Mouse (Mus musculus): Measurements from ENCODE around the gene Opalin. TPM values are rescaled to one million over a fixed set of nuclear protein-coding genes. Genes with fewer than 3 reads are reported as not detected.

Opalin gene
- total RNA-seq (2014; fragmentation: Nextera tagmentation) (not detected in 2 replicates), total RNA-seq (2017) (0.27 TPM in 1 of 2 replicates, not detected in the other), polyA plus RNA-seq (2012) (not detected in 2 replicates)

DNA sequence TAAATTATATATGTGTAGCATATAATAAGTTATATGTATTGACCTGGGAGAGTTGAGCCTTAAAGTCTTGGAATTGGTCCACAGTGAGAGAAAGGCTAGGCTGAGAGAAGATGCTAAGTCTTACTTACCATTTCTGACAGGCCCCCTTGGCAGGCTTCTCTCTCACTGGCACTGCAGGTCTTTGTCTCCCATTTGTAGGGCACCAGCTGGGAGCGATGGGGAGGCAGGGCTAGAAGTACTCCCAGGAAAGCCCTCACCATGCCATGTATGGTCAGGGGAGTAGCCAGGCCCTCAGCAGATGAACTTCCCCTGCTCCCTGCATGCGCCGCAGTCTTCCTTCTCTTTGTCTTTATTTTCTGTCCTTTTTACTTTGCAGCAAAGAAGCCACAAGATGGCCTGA lies at the start of gene Opalin:
TSS of gene Opalin (minus strand) at position 208 of the 400 bp plus-strand sequence.
- Histone ChIP-seq H3K4me3 (ENCODE audit: low read depth, low read length) (no peak within 1 kb of the TSS), H3K4me1 (ENCODE audit: insufficient read depth, low read depth, low read length) (no peaks in the 10 kb centered on the region)
- ATAC-seq (ENCODE audit: extremely low read depth, insufficient number of reproducible peaks, low FRiP score, poor library complexity, severe bottlenecking), result no peak

GRCm38 (mm10) chr19:41123009-41123408 lies 46.1 kb upstream of the Opalin start:
- Histone ChIP-seq H3K9me3 (replicated peaks) (no peaks in the 10 kb centered on the region), H3K36me3 (replicated peaks) (no peaks in the 10 kb centered on the region), H3K27me3 (ENCODE audit: insufficient read depth, low read length) (no peaks in the 10 kb centered on the region), H3K4me1 (ENCODE audit: insufficient read depth, low read depth, low read length) (no peaks in the 10 kb centered on the region), H3K4me3 (ENCODE audit: low read depth, low read length) (no peak overlapping the region)
- DNase-seq (ENCODE audit: low spot score) (no peak), ATAC-seq (ENCODE audit: extremely low read depth, insufficient number of reproducible peaks, low FRiP score, poor library complexity, severe bottlenecking) (no peak)
- TF ChIP-seq TAL1 (conservative IDR thresholded peaks at IDR 0.05; ENCODE audit: low read depth, low read length) (no peak), CTCF (IDR thresholded peaks at IDR 0.05; ENCODE audit: low read depth, low read length) (no peak), GATA2 (IDR thresholded peaks at IDR 0.05; ENCODE audit: borderline replicate concordance, low read depth, low read length) (no peak), POLR2AphosphoS5 (IDR thresholded peaks at IDR 0.05; ENCODE audit: insufficient replicate concordance, low read depth, low read length) (no peak), GATA1 (IDR thresholded peaks at IDR 0.05; ENCODE audit: borderline replicate concordance, low read length) (no peak)

More for the DNA sequence above, at the start of gene Opalin:
- H3K9me3 ChIP-seq (replicated peaks), result no peaks in the 10 kb centered on the region
- DNase-seq (ENCODE audit: low spot score), result no peak
- H3K27me3 ChIP-seq (ENCODE audit: insufficient read depth, low read length), result peaks cover 2% of the 10 kb centered on the region; the same call in 1 of the 2 replicates
- TF ChIP-seq POLR2AphosphoS5 (IDR thresholded peaks at IDR 0.05; ENCODE audit: insufficient replicate concordance, low read depth, low read length), result no peak
- TF ChIP-seq GATA1 (IDR thresholded peaks at IDR 0.05; ENCODE audit: borderline replicate concordance, low read length), result no peak
- no peak for TF ChIP-seq GATA2 (IDR thresholded peaks at IDR 0.05; ENCODE audit: borderline replicate concordance, low read depth, low read length)
- no peak for TF ChIP-seq TAL1 (conservative IDR thresholded peaks at IDR 0.05; ENCODE audit: low read depth, low read length)
- no peak for TF ChIP-seq CTCF (IDR thresholded peaks at IDR 0.05; ENCODE audit: low read depth, low read length)
- no peaks in the 10 kb centered on the region for H3K36me3 ChIP-seq (replicated peaks)

DNA sequence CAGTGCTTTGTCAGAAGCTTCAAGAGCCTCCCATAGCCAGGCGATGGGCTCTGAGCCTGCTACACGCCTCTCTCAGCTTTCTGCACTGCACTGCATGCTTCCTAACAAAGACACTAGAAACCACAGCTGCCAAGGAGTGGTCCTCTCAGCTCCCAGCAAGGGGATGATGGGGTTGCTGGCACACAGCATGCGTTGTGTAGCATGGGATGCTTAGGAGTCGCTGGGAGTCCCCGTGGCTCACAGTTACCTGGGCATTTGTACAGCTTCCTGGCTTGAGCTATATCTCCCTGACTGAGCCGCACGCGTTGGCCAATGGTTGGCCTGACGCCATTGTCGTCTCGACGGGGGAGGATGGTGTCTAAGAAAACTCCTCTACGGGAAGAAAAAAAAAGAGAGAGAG lies 43.0 kb upstream of the Opalin start:
- H3K9me3 ChIP-seq (replicated peaks), result no peaks in the 10 kb centered on the region
- ATAC-seq (ENCODE audit: extremely low read depth, insufficient number of reproducible peaks, low FRiP score, poor library complexity, severe bottlenecking) (no peak), DNase-seq (ENCODE audit: low spot score) (no peak)
- H3K4me3 ChIP-seq (ENCODE audit: low read depth, low read length), result no peak overlapping the region
- TF ChIP-seq TAL1 (conservative IDR thresholded peaks at IDR 0.05; ENCODE audit: low read depth, low read length), result no peak
- TF ChIP-seq GATA2 (IDR thresholded peaks at IDR 0.05; ENCODE audit: borderline replicate concordance, low read depth, low read length), result no peak
- TF ChIP-seq POLR2AphosphoS5 (IDR thresholded peaks at IDR 0.05; ENCODE audit: insufficient replicate concordance, low read depth, low read length), result no peak
- no peak for TF ChIP-seq CTCF (IDR thresholded peaks at IDR 0.05; ENCODE audit: low read depth, low read length)
- TF ChIP-seq GATA1 (IDR thresholded peaks at IDR 0.05; ENCODE audit: borderline replicate concordance, low read length), result no peak
- no peaks in the 10 kb centered on the region for H3K27me3 ChIP-seq (ENCODE audit: insufficient read depth, low read length)
- no peaks in the 10 kb centered on the region for H3K4me1 ChIP-seq (ENCODE audit: insufficient read depth, low read depth, low read length)
- no peaks in the 10 kb centered on the region for H3K36me3 ChIP-seq (replicated peaks)

GRCm38 (mm10) chr19:41118346-41118745 lies 41.4 kb upstream of the Opalin start:
- Histone ChIP-seq H3K9me3 (replicated peaks) (no peaks in the 10 kb centered on the region), H3K27me3 (ENCODE audit: insufficient read depth, low read length) (no peaks in the 10 kb centered on the region), H3K4me3 (ENCODE audit: low read depth, low read length) (no peak overlapping the region), H3K4me1 (ENCODE audit: insufficient read depth, low read depth, low read length) (no peaks in the 10 kb centered on the region), H3K36me3 (replicated peaks) (no peaks in the 10 kb centered on the region)
- ATAC-seq (ENCODE audit: extremely low read depth, insufficient number of reproducible peaks, low FRiP score, poor library complexity, severe bottlenecking) (no peak), DNase-seq (ENCODE audit: low spot score) (no peak)
- TF ChIP-seq CTCF (IDR thresholded peaks at IDR 0.05; ENCODE audit: low read depth, low read length) (no peak), TAL1 (conservative IDR thresholded peaks at IDR 0.05; ENCODE audit: low read depth, low read length) (no peak), GATA2 (IDR thresholded peaks at IDR 0.05; ENCODE audit: borderline replicate concordance, low read depth, low read length) (no peak), POLR2AphosphoS5 (IDR thresholded peaks at IDR 0.05; ENCODE audit: insufficient replicate concordance, low read depth, low read length) (no peak), GATA1 (IDR thresholded peaks at IDR 0.05; ENCODE audit: borderline replicate concordance, low read length) (no peak)

- ATAC-seq (ENCODE audit: extremely low read depth, insufficient number of reproducible peaks, low FRiP score, poor library complexity, severe bottlenecking) (no peak), DNase-seq (ENCODE audit: low spot score) (no peak)
- no peaks in the 10 kb centered on the region for H3K9me3 ChIP-seq (replicated peaks)
- H3K4me3 ChIP-seq (ENCODE audit: low read depth, low read length), result no peak overlapping the region
- no peaks in the 10 kb centered on the region for H3K4me1 ChIP-seq (ENCODE audit: insufficient read depth, low read depth, low read length)
- no peaks in the 10 kb centered on the region for H3K27me3 ChIP-seq (ENCODE audit: insufficient read depth, low read length)
- no peaks in the 10 kb centered on the region for H3K36me3 ChIP-seq (replicated peaks)
- TF ChIP-seq GATA1 (IDR thresholded peaks at IDR 0.05; ENCODE audit: borderline replicate concordance, low read length), result no peak
- no peak for TF ChIP-seq TAL1 (conservative IDR thresholded peaks at IDR 0.05; ENCODE audit: low read depth, low read length)
- no peak for TF ChIP-seq CTCF (IDR thresholded peaks at IDR 0.05; ENCODE audit: low read depth, low read length)
- no peak for TF ChIP-seq POLR2AphosphoS5 (IDR thresholded peaks at IDR 0.05; ENCODE audit: insufficient replicate concordance, low read depth, low read length)
- no peak for TF ChIP-seq GATA2 (IDR thresholded peaks at IDR 0.05; ENCODE audit: borderline replicate concordance, low read depth, low read length)
Observed at GRCm38 (mm10) chr19:41117334-41117733, 40.4 kb upstream of the Opalin start.

GRCm38 (mm10) chr19:41114611-41115010 lies 37.7 kb upstream of the Opalin start:
- no peak for TF ChIP-seq TAL1 (conservative IDR thresholded peaks at IDR 0.05; ENCODE audit: low read depth, low read length)
- TF ChIP-seq CTCF (IDR thresholded peaks at IDR 0.05; ENCODE audit: low read depth, low read length), result no peak
- TF ChIP-seq GATA2 (IDR thresholded peaks at IDR 0.05; ENCODE audit: borderline replicate concordance, low read depth, low read length), result no peak
- no peak for TF ChIP-seq POLR2AphosphoS5 (IDR thresholded peaks at IDR 0.05; ENCODE audit: insufficient replicate concordance, low read depth, low read length)
- no peak for TF ChIP-seq GATA1 (IDR thresholded peaks at IDR 0.05; ENCODE audit: borderline replicate concordance, low read length)
- Histone ChIP-seq H3K4me3 (ENCODE audit: low read depth, low read length) (no peak overlapping the region), H3K27me3 (ENCODE audit: insufficient read depth, low read length) (no peaks in the 10 kb centered on the region), H3K4me1 (ENCODE audit: insufficient read depth, low read depth, low read length) (no peaks in the 10 kb centered on the region), H3K36me3 (replicated peaks) (no peaks in the 10 kb centered on the region), H3K9me3 (replicated peaks) (no peaks in the 10 kb centered on the region)
- ATAC-seq (ENCODE audit: extremely low read depth, insufficient number of reproducible peaks, low FRiP score, poor library complexity, severe bottlenecking) (no peak), DNase-seq (ENCODE audit: low spot score) (no peak)

Measured in G1E (cell line).